Comparison of ENCODE assay signal across 9 mouse cellular contexts in genomic region chr6:143152321-143152827, GRCm38 (mm10). TPM values are rescaled to one million over a fixed set of nuclear protein-coding genes. Genes with fewer than 3 reads are reported as not detected.
A peak's percentile ranks its signal among the peaks of the same experiment; 100 is the strongest.
DNase-seq lines count a peak whose midpoint lies in the region; TF ChIP-seq lines count a peak whose summit lies in the region.
"Had no signal": no experiment of that assay in that cellular context is flagged by ENCODE, and none has a peak within 500 bp of the region (broad histone marks: within the 10 kb centered on the region; RNA-seq: fewer than 3 reads in every experiment).

No protein-coding gene starts in this region.

- no peak overlapping the region for H3K4me3 ChIP-seq in lung, adult 2 months (replicated peaks; ENCODE audit: extremely low read depth, low read depth, low read length)
- H3K4me3 ChIP-seq in embryonic facial prominence, embryonic 10.5 days, result no peak overlapping the region
- no peak overlapping the region for H3K4me3 ChIP-seq in small intestine, adult 2 months (ENCODE audit: low read depth, low read length)
- H3K4me3 ChIP-seq: limb, embryonic 12.5 days had no signal

- no peaks in the 10 kb centered on the region for H3K36me3 ChIP-seq in embryonic facial prominence, embryonic 10.5 days (replicated peaks)
- no peaks in the 10 kb centered on the region for H3K36me3 ChIP-seq in small intestine, adult 2 months (ENCODE audit: control insufficient read depth, insufficient read depth, low read length)
- H3K36me3 ChIP-seq: limb, embryonic 12.5 days had no signal

- H3K27ac ChIP-seq in embryonic facial prominence, embryonic 10.5 days (replicated peaks), result peak overlapping the region; percentile 3; the same call in 1 of the 2 replicates
- H3K27ac ChIP-seq in small intestine, adult 2 months (ENCODE audit: insufficient read depth, low read depth, low read length), result peak overlapping the region; percentile 62
- H3K27ac ChIP-seq: limb, embryonic 12.5 days had no signal

- no peak for TF ChIP-seq CTCF in lung, adult 2 months (IDR thresholded peaks at IDR 0.05; ENCODE audit: insufficient read depth, low read length)
- no peak for TF ChIP-seq CTCF in small intestine, adult 2 months (IDR thresholded peaks at IDR 0.05; ENCODE audit: extremely low read depth, insufficient read length, insufficient replicate concordance, low read depth, low read length)

- peaks cover 9% of the 10 kb centered on the region; the same call in 1 of the 2 replicates for H3K27me3 ChIP-seq in embryonic facial prominence, embryonic 10.5 days (replicated peaks; ENCODE audit: low read depth, poor library complexity, severe bottlenecking)
- H3K27me3 ChIP-seq in small intestine, adult 2 months (ENCODE audit: control insufficient read depth, insufficient read depth, low read length), result no peaks in the 10 kb centered on the region
- H3K27me3 ChIP-seq: limb, embryonic 12.5 days had no signal

- TF ChIP-seq POLR2A in lung, adult 2 months (IDR thresholded peaks at IDR 0.05; ENCODE audit: borderline replicate concordance, extremely low read depth, low read depth, low read length), result no peak
- TF ChIP-seq POLR2A in small intestine, adult 2 months (IDR thresholded peaks at IDR 0.05; ENCODE audit: low read depth, low read length), result no peak

- WGBS in lung, adult 2 months, result 44% methylated on average over 9 of the region's 9 CpGs
- WGBS in embryonic facial prominence, embryonic 10.5 days, result 32% methylated on average over 9 of the region's 9 CpGs
- 22% methylated on average over 9 of the region's 9 CpGs for WGBS in small intestine, adult 2 months

- DNase-seq in lung, postnatal 10 days, result peak; percentile 24
- no peak for DNase-seq in lung, adult 2 months
- DNase-seq in embryonic facial prominence, embryonic 10.5 days (ENCODE audit: low spot score), result no peak
- DNase-seq in kidney, postnatal 25 days, result peak; percentile 78 to 94
- no peak for DNase-seq in gastrocnemius, postnatal 25 days
- DNase-seq in B cell, adult 2 months, result no peak
- DNase-seq in urinary bladder, postnatal 25 days (ENCODE audit: low spot score), result no peak

- no peaks in the 10 kb centered on the region for H3K4me1 ChIP-seq in lung, adult 2 months (ENCODE audit: control insufficient read depth, insufficient read depth, low read length)
- peaks cover 50% of the 10 kb centered on the region for H3K4me1 ChIP-seq in embryonic facial prominence, embryonic 10.5 days
- H3K4me1 ChIP-seq in small intestine, adult 2 months (ENCODE audit: control insufficient read depth, insufficient read depth, insufficient read length, low read length), result peaks cover 23% of the 10 kb centered on the region

- H3K9me3 ChIP-seq in embryonic facial prominence, embryonic 10.5 days, result no peaks in the 10 kb centered on the region
- H3K9me3 ChIP-seq: limb, embryonic 12.5 days had no signal

RNA-seq across cellular contexts. Expression of gene Etnk1, which starts 14.6 kb away (rescaled TPM):
- 25.9 and 38.7 TPM in 2 replicates for polyA plus RNA-seq in lung, adult 2 months (2012; rRNA removed)
- 22.0 and 22.8 TPM in 2 replicates for polyA plus RNA-seq in embryonic facial prominence, embryonic 10.5 days (2016; fragmentation: Nextera tagmentation; extraction: Ambion mirVana)
- 65.2 and 77.7 TPM in 2 replicates for polyA plus RNA-seq in small intestine, adult 2 months (2012; rRNA removed)
- 10 to 100 TPM; 15.6 to 16.5 TPM for total RNA-seq in gastrocnemius, postnatal 25 days (2021)

RNA-seq across cellular contexts. Expression of gene C2cd5, which starts 52.4 kb away (rescaled TPM):
- polyA plus RNA-seq in lung, adult 2 months (2012; rRNA removed), result 10.1 and 16.7 TPM in 2 replicates
- 31.3 and 34.9 TPM in 2 replicates for polyA plus RNA-seq in embryonic facial prominence, embryonic 10.5 days (2016; fragmentation: Nextera tagmentation; extraction: Ambion mirVana)
- 5.8 and 15.9 TPM in 2 replicates for polyA plus RNA-seq in small intestine, adult 2 months (2012; rRNA removed)
- total RNA-seq in gastrocnemius, postnatal 25 days (2021), result 10 to 100 TPM in 1 of 2 experiments, 1 to 10 TPM in 1; 8.2 to 10.9 TPM

Comparison
In these comparisons a context has a peak if more than half of its experiments do, and no peak if none do; other contexts are left out.
1. DNase-seq: peak in lung, postnatal 10 days (single experiment) and kidney, postnatal 25 days (2 of 2); none in lung, adult 2 months (single experiment), embryonic facial prominence, embryonic 10.5 days (single experiment), gastrocnemius, postnatal 25 days (single experiment), B cell, adult 2 months (0 of 2) and urinary bladder, postnatal 25 days (single experiment).